Mouse (Mus musculus) left cerebral cortex, postnatal 4 days (tissue): ENCODE results near the gene Stmn1. TPM values are rescaled to one million over a fixed set of nuclear protein-coding genes. Genes with fewer than 3 reads are reported as not detected.

Source experiments
- DNase-seq: peaks from one replicate; pipeline ENCODE4 v3.0.0-alpha.2; 2022
- intact Hi-C: fragments of 180-260 bp; cut with DNase I; formaldehyde crosslinking; loops from one replicate; pipeline ENCODE4 v1.15.1; 2025
- microRNA-seq: library from miRNA; unstranded; fragments of <30 nt; microRNA quantifications from one replicate; pipeline ENCODE4 v1.2.0, GENCODE M21; 2022
- total RNA-seq, 2 experiments: library from RNA; stranded (reverse); gene quantifications; 2 replicates each; pipeline ENCODE4 v1.2.3; 2021

The Stmn1 gene
- total RNA-seq, 2 experiments from 2014 or later: 3,425 to 3,590 TPM

GRCm38 (mm10) chr4:134506713-134507112 is 38.6 kb downstream of the Stmn1 start:
- DNase-seq: no peak
- intact Hi-C loops: no loop called here

GRCm38 (mm10) chr4:134510396-134510795 is 42.3 kb downstream of the Stmn1 start:
- intact Hi-C loops: no loop called here
- no peak for DNase-seq

DNA sequence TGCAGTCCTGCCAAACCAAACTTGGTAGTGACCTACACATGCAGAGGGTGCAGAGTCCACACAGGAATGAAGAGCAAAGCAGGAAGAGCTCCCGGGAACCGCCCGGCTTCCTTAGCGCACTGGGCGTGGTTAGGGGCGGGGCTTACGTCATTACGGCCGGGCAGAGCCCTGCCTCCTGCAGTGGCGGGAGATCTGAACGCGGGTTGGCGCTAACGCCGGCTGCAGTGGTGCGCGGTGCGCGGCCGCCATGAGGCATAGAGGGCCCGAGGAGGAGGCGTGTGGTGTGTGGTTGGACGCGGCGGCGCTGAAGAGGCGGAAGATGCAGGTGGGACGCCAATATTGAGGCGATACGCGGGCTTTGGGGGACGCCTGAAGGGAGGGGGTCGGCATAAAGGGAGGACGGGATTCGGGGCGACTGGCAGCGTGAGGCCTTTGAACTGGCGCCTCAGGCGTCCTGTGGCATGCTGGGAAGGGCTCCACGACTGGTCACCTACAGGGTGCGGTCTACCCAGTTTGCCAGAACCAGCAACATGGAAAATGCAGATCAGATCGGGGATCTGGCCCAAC is 42.8 kb downstream of the Stmn1 start, which contains the start of gene Aunip:
Aunip (plus strand) TSS at position 155 of the 567 bp plus-strand sequence.
- intact Hi-C loops: no loop called here
- peak; percentile 96 for DNase-seq

DNA sequence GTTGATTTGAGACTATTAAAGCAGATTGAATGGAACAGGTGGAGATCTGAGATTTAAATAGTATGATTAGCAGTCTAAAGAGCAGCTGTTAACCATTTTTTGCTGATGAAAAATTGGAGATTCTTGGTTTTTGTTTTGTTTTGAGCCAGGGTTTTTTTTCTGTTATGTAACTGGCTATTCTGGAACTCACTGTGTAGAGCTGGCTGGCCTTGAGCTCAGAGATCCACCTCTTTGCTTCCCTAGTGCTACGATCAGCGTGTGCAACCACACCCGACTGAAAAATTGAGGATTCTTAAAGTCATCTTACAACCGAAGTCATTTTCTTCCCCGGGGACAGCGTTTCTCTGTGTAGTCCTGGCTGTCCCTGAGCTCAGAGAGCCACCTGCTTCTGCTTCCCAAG is 43.6 kb downstream of the Stmn1 start:
- DNase-seq: no peak
- intact Hi-C loops: no loop called here

GRCm38 (mm10) chr4:134512798-134513197 is 44.7 kb downstream of the Stmn1 start:
- peak; percentile 45 for DNase-seq
- intact Hi-C loops: no loop called here

DNA sequence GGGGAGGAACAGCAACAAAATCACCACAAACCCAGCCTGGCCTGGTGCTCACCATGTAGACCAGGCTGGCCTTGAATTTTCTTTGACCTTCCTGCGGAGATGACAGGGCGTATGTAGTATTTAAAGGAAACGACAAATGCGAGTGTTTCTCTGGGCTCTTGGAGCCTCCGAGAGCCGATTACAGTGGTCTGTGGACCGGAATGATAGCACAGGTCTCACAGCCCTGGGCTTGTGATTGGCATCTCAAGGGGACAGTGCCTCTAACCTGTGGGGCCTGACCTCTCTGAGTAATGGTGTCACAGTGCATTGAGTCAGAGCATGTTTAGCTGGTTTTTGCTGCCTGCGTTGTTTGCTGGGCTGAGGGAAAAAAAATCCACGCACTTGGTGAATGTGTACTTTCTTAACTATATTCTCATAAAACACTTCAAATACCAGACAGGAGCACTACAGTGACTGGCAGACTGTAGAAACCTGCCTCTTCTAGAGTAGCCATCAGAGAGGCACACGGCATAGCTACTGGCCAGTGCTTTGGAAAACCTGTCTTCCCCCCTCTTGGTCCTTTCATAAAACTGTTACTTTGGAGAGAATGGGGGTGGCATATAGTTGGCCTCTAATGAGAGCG is 46.3 kb downstream of the Stmn1 start:
- no peak for DNase-seq
- intact Hi-C loops: no loop called here

DNA sequence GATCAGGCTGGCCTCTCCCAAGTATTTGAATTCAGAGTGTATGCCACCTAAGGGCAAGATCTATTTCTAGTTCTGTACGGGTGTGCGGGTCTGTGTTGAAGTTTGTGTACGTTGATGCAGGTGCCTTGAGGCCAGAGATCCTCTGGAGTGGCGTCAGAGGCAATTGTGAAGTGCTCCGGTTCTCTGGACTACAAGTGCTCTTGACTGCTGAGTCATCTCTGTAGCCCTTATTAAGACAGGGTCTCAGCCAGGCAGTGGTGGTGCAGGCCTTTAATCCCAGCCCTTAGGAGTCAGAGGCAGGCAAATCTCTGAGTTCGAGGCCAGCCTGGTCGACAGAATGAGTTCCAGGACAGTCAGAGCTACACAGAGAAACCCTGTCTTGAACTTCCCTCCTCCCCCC is 47.5 kb downstream of the Stmn1 start:
- DNase-seq: no peak
- intact Hi-C loops: no loop called here

- no peak for DNase-seq
- intact Hi-C loops: no loop called here
Measured at GRCm38 (mm10) chr4:134516981-134517380, 48.9 kb downstream of the Stmn1 start.

DNA sequence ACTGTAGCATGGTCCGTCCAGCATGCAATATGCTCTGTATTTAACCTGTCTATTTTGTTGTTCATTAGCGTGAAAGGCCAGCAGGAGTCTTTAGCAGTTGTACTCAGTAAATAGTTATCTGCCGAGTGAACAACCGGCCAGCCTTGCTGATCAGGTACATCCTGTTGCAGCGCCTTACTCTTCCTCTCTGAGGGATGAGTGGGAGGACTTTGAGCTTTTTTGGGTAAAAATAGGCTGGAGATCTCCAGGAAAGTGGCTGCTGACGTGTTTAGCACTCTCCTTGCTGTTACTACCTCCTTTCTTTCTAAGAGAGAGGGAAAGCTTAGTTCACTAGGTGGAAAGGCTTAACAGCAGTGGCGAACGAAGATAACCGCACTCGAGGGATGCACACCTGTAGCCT is 49.6 kb downstream of the Stmn1 start:
- intact Hi-C loops: no loop called here
- DNase-seq: no peak

DNA sequence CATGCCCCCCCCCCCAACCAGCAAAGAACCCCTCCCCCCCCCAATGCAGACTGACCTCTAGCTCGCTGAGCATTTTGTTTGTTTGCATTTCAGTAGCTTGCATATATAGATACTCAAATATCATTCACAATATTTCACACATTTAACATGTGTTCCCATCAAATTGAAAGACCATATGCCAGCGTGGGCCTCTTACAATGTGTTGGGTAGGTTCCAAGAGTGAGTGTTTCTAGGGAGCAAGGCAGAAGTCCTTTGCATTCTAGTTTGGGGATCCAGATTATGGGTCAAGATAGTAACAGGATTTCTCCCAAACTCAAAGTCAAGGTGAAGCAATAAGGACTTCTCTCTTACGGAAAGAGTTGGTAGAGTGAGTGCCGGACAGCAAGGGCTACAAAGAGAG is 50.4 kb downstream of the Stmn1 start:
- intact Hi-C loops: no loop called here
- no peak for DNase-seq

DNA sequence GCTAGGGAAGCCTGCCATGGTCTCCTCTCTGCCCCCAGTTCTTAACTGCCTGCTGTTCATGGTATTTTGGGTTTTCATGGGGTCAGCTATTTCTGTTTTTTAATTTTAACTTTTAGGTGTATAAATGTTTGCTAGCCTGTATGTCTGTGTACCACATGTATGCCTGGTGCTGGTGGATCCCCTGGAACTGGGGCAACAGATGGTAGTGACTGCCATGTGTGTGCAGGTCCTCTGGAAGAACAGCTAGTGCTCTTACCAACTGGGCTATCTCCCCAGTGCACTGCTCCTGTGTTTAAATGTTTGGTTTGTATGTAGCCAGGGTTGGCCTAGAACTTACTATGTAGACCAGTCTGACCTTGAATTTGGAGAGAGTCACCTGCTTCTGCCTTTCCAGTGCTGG is 51.2 kb downstream of the Stmn1 start:
- intact Hi-C loops: no loop called here
- DNase-seq: no peak

Small RNAs within 50 kb of the gene (microRNA-seq; reads per million reads assigned to microRNA genes)
- 2.4 reads per million for gene Gm23634

Other genes starting within 250 kb of the Stmn1 start
- under 1 TPM in 1 of 2 experiments, not detected in 1; 0.34 TPM for gene Catsper4, start 240.9 kb upstream of the Stmn1 start, total RNA-seq
- under 1 TPM; 0.22 to 0.36 TPM for gene Cnksr1, start 229.9 kb upstream of the Stmn1 start, total RNA-seq
- not detected for gene E130218I03Rik, start 224.7 kb upstream of the Stmn1 start, total RNA-seq
- gene Zfp593, start 222.7 kb upstream of the Stmn1 start, total RNA-seq: 10 to 100 TPM; 15.4 to 16.5 TPM
- gene Gm30191, start 221.4 kb upstream of the Stmn1 start, total RNA-seq: not detected
- 1 to 10 TPM; 7.5 to 8.4 TPM for gene Grrp1, start 214.2 kb upstream of the Stmn1 start, total RNA-seq
- 10 to 100 TPM; 36.9 to 39.7 TPM for gene Pdik1l, start 180.4 kb upstream of the Stmn1 start, total RNA-seq
- gene Trim63, start 153.2 kb upstream of the Stmn1 start, total RNA-seq: under 1 TPM; 0.44 to 0.46 TPM
- not detected for gene Slc30a2, start 125.1 kb upstream of the Stmn1 start, total RNA-seq
- gene Extl1, start 84.5 kb upstream of the Stmn1 start, total RNA-seq: 1 to 10 TPM; 3.9 to 4.1 TPM
- gene Pafah2, start 72.0 kb upstream of the Stmn1 start, total RNA-seq: 10 to 100 TPM; 12.7 to 14.1 TPM
- 10 to 100 TPM; 30.7 to 31.7 TPM for gene Paqr7, start 28.4 kb downstream of the Stmn1 start, total RNA-seq
- gene Aunip, start 42.7 kb downstream of the Stmn1 start, total RNA-seq: 1 to 10 TPM; 1.4 to 1.8 TPM
- gene Mtfr1l, start 67.1 kb downstream of the Stmn1 start, total RNA-seq: 100 to 1,000 TPM in 1 of 2 experiments, 10 to 100 TPM in 1; 99.4 to 102 TPM
- gene Selenon, start 83.8 kb downstream of the Stmn1 start, total RNA-seq: 10 to 100 TPM; 30.2 to 30.4 TPM
- 10 to 100 TPM; 12.2 to 13.7 TPM for gene Man1c1, start 236.0 kb downstream of the Stmn1 start, total RNA-seq